Mouse (Mus musculus) lung, postnatal 36 days (tissue): ENCODE measurements around the gene Hrh2.

Experiments
- DNase-seq: peaks from one replicate; pipeline ENCODE4 v3.0.0; 2022; ENCODE audit warnings: mixed read lengths

Hrh2 gene

DNA sequence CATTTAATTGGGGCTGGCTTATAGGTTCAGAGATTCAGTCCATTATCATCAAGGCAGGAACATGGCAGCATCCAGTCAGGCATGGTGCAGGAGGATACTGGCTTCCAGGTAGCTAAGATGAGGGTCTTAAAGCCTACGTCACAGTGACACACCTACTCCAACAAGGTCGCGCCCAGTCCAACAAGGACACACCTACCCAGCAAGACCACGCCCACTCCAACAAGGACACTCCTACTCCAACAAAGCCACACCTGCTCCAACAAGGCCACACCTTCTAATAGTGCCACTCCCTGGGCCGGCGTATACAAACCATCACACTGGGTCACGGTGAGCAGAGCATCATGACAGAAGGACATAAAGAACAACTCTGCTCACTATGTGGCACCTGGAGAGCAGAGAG is 80.1 kb downstream of the Hrh2 start:
- DNase-seq, result no peak

DNA sequence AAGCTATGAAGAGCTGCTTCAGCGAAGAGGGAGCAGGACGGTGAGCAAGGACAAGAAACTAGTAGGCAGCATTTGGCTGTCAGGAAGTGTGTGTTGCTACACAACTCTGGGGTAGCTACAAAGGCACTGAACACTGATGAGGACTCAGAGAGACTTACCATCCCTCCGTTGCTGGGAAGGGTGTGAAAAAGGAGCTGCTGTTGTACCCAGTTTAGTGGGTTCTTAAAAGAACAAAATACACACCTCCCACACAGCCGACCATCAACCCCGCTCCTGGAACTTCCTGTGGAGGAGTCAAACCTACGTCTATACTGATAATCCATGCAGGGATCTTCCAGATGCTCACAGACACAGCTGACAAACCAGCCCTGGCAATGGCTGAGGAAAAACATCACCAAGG is 85.5 kb downstream of the Hrh2 start:
- DNase-seq, result no peak

DNA sequence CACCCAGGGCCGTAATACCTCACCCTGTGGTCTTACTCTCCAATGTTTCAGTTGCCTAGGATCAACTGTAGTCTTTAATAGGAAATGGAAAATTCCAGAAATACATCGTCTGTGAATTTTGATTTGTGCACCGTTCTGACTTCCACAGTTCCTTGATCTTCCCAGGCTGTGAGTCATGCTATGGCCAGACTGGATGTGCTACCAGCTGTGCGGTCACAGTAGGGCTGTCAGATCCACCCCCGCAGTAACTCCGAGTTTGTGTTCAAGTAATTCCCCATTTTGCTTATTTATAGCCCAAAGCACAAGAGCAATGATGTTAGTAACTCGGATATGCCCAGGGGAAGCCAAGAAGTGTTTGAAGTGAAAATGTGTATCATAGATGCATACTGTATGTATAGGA is 88.4 kb downstream of the Hrh2 start:
- no peak for DNase-seq

DNA sequence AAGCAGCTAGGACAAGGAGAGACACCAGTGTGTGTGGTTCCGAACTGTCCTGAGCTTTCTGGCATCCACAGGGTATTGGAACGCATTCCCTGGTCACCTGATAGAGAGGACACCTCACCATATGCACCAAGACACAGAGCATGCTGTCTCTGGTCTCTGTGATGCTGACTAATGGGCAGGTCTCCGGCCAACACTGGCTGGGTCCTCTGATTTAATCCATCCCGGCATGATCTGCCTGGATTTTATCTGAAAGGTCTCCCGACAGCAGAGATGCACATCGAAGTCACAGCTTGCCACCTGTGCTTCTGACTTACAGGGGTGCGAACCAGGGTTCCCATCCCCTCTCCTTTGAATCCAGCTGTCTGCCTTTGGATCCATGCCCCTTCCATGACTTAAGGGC is 89.2 kb downstream of the Hrh2 start:
- no peak for DNase-seq

DNA sequence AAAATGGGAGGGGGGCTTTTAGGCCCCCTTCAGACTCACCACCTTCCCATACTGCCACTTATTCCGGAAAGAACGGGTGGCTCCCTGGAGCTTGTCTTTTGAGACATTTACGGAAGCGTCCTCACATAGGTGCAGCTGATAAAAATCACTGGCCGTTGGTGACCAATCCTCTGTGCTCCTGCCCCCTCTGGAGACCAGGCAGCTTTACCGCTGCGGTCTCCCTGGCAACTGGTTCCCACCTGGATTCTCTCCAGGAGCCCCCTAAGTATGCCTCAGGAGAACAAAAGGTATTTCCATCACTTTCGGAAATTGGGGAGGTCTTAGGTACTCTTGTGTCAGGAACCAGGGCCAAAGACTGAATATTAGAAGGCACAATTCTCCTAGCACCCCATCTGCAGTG is 89.7 kb downstream of the Hrh2 start:
- DNase-seq, result no peak

DNA sequence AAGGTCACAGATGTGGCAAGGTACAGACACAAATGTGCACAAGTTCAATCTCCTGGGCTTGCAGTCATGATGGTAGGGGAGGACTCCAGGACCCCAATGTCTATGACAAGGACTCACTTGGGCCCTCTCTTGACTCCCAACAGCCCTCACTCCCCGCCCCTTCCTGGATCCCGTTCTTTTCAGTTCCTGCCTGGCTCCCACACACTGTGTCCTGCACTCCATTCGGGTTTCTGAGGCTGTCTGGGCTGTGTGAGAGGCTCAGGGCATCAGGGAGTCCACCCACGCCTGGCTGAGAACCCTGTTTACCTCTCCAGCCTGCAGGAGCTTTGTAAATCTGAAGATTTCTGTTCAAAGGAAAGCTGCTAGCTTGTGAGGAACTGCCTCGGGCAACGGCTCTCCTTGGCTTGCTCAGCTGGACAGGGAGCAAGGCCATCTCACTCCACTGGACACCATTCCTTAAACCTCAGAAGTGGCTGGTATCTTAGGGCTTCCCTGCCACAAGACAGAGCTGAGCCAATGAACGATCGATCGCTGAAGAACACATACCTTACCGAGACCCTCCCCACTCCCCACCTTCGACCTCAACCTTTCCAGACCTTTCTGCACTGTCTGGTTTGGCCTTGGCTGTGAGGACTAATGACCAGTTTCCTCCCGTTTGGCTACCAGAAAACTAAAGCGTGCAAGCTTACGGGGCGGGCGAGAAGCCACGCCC is 90.4 kb downstream of the Hrh2 start:
- no peak for DNase-seq

DNA sequence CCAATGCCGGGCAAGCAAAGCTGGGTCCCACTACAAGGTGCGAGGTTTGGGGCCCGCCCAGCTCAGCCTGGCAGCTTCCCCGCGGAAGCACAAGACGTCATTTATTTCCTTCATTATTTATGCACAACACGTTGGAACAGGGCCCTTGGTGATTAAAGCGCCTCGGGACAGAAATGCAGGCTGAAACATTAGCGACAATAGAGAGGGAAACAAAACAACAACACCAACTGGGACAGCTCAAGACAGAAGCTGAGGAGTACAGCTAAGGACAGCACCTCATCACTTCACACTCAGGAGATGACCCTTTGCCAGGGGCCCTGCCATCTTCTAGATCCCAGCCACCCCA is 90.9 kb downstream of the Hrh2 start:
- peak; percentile 17 for DNase-seq
